Mouse (Mus musculus) fat pad, adult 2 months (tissue): Measurements from ENCODE around the gene Aldoc.

Experiments used
- DNase-seq: peaks from one replicate; pipeline ENCODE4 v3.0.0-alpha.2; 2011; ENCODE audit warnings: low read depth, low spot score; ENCODE audit errors: extremely low read depth

Aldoc gene

DNA sequence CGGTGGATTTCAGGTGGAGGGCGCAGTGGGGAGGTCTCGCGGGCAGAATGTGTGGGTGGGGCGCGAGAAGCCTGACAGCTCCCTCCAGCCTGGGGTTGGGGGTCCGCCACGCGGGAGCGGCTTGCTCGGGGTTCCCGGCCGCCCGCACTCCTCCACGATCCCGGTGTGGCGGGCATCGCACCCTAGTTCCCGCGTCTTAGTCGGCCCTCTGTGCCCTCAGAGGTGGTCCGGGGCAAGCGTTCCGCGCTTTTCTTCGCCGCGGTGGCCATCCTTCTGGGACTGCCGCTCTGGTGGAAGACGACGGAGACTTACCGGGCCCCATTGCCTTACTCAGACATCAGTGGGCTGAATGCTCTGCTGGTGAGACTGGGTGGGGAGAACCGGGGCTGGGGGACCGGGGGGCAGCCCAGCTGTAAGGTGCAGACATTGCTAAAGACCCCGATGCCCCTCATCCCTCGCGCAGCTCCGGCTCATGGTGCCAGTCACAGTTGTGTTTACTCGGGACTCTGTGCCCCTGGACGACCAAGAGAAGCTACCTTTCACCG, 5.8 kb downstream of the Aldoc start:
- DNase-seq, result no peak

DNA sequence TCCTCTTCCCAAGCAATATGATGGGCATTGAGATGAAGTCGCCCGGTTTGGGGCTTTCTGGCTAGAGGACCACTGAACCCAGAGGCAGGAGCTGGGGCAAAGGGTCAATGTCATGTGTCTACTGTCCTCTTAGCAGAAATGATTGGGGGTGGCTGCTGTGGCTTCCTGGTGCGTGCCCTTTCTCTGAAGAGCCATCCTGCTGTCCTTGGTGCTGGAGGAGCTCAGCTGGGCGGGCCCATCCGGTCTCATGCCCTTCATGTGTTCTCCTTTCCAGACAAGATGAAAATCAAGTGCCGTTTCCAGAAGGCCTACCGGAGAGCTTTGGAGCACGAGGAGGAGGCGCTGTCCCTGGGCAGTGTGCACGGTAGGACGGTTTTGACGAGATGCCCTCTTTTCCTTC, 9.9 kb downstream of the Aldoc start:
- no peak for DNase-seq

DNA sequence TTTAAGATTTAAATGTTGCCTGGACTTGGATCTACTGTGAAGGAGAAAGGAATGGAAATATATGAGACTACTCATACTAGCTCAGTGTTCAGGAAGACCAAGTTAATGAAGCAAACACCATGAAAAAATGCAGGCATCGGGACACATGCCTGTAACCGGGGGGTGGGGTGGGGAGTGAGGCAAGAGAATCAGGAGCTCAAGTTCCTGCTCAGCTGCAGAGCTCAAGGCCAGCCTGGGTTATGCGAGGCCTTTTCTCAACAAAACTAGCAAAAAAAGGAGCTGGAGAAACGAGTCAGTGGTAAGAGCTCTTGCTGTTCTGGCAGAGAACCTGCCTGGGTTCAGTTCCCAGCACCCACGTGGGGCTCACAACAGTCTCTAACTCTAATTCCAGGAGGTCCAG, 11.2 kb downstream of the Aldoc start:
- DNase-seq, result no peak

DNA sequence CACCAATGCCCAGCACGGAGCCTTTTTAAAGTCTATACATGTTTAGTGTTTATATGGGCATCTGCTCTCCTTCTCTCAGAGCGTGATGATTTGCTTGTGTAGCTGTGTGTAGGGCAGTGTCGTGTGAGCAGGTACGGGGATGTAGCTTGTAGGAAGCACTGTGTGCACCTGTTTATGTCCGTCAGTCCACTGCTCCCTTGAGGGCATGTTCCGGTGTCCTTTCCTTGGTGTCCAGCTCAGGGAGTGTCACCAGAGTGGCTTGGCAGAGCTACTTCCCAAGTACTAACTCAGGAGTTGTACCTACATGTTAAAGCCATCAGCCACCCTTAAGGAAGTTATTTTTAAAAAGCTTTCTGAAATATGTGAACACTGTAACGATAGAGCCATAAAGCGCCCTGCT, 14.3 kb downstream of the Aldoc start:
- DNase-seq, result no peak

DNA sequence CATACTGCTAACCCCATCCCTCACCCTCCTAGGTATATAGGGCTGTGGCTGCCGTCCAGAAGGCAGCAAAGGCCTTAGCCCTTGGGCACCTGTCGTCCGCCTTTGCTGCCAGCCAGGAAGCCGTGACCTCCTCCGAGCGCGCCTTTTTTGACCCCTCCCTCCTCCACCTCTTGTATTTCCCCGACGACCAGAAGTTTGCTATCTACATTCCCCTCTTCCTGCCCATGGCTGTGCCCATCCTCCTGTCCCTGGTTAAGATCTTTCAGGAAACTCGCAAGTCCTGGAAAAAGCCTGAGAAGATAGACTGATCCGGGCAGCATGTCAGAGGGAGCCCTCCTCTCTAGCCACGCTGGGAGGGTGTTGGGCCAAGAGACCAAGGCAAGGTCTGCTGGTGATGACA, 18.9 kb downstream of the Aldoc start:
- no peak for DNase-seq

DNA sequence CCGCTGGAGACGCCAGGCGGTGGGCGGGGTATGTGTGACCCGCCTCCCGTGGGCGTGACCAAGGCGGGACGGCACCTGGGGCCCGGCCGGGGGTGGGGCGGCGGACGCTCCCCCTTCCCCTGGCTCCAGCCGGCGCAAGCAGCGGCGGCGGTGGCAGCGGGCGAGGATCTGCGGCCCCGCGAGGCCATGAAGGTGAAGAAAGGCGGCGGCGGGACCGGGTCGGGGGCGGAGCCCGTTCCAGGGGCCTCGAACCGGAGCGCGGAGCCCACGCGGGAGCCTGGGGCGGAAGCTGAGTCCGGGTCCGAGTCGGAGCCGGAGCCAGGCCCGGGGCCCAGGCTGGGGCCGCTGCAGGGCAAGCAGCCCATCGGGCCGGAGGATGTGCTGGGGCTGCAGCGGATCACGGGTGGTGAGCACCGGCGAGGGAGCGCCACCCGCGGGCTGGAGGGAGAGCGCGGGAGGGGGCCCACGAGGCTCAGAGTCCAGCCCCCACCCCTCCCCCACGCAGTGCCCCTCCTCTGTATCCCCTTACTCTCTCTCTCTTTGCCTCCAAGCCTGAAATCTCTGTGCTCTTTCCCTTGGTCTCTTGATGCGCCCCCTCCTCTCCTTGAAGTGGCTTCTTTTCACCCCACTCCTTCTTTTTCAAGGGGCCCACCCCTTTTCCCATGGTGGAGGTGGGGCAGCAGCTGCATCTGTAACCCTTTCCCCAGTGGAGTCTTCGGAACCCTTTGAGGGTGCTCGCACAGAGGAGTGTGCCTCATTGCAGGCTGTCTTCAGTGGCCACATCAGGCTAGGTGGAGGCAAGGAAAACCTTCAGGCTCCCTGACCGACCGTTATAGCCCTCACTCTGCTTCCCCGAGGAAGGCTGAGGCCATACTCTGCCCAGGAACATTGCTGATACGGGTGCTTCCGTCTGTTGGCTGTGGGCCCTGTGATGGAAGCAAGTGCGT, 20.9 kb downstream of the Aldoc start, which contains the start of gene Unc119:
Gene Unc119, plus strand, starts transcription at position 102 of the 947 bp plus-strand sequence.
- DNase-seq, result no peak

DNA sequence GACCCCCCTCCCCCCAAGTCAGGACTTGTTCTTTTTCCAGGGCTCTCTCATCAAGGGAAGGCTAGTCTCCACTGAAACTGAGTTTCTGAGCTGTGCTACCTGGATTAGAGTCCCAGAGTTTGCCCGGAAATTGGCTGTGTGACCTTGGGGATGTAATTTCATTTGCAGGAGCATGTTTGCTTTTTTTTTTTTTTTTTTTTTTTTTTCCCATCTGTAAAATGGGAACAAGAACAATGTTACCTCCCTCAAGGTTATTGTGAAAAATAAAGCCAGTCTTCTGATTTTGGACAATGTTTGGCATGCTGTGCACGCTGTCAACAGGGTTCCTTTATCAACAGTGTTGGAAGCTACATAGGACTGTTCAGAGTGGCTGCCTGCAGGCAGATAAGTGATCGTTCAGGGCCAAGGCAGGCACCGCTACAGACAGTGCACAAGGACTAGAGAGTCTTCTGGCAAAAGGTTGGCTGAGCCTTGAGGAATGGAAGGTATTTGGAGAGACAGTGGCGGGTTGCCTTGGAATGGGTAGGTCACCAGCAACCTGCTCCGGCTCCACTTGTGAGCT, 21.6 kb downstream of the Aldoc start:
- no peak for DNase-seq

DNA sequence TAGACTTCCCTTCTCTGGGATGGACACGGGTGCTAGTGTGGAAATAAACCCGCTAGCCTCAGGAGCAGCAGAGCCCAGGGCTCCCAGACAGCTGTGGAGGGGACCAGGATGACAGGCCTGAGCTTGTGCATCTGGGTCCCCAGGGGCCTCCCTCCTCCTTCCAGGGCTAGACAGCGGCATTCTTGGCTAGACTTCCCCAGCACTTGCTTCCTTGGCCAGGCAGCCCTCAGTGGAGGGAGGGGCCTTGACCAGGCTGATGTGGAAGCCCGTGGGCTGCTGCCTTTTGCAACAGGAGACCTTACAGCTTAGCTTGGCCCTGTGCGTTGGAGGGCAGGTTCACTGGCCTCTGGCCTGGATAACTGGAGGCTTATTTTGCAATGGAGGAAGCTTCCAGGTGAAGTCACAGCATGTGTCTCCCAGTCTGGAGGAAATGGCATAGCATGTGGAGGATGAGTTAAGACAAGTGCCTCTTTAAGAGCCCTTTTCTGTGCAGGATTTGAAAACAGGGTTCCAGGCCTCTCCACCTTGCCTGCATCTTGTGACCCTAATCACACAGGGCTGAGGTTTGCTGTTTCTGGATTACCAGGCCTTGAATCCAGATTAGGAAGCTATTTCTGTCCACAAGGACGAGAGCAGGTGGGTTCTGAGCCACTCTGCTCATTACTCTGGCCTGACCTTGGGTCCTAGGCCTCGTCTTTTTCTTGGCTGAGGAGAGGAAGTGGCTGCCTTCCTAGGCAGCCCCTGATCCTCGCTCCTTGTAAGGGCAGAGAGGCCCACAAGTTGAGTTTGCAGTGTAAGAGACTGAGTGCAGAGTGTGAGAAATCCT, 22.3 kb downstream of the Aldoc start:
- peak; percentile 83 for DNase-seq

DNA sequence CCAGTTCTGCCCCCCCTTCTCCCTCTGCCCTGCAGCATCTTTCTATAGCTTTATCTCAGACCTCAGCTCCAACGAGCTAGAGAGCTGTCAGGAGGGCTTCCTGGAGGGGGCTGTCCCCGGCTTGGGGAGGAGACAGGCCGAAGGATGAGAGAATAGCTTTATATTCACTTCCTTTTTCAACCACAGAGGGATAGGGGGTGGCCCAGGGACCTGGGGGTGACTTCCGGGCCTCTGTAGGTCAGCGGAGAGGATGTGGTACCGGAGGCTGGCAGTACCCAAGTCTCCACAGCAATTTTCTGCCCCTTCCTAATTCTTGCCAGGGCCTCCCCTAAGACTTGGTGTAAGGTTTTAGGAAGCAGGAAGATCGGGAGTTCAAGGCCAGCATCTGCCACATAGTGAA, 23.0 kb downstream of the Aldoc start:
- DNase-seq, result no peak

DNA sequence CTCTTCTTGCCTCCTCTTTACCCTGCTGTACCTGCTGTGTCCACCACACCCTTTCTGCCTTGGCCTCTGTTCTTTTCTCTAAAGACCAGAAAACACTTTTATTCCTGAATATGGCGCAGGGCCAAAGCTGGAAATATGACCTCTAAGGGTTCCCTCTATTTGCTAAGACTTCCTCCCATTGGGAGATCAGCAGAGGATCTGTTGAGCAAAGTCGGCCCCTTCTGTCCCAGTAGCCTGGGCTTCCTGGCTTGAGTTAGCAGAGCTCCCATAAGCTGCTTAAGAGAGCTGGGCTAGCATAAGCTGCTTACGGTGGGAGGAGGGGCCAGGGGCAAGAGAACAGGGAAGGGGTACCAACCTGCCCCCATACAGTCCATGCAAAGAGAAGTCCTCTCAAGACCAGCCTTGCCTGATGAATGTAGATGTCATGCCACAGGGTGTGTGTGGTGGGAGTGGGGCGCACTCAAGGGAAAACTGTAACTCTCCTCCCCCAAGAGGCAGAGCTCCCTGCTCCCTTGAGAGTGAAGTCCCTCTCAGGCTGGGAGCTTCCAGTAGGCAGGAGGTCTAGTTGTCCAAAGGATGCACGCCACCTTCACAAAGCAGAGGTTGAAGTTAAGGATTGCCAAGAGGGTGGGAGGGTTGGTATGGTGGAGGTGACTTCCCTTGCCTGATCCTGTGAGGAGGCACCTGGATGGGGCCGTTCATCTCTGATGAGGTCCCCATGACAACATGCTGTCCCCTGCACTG, 23.7 kb downstream of the Aldoc start:
- no peak for DNase-seq

DNA sequence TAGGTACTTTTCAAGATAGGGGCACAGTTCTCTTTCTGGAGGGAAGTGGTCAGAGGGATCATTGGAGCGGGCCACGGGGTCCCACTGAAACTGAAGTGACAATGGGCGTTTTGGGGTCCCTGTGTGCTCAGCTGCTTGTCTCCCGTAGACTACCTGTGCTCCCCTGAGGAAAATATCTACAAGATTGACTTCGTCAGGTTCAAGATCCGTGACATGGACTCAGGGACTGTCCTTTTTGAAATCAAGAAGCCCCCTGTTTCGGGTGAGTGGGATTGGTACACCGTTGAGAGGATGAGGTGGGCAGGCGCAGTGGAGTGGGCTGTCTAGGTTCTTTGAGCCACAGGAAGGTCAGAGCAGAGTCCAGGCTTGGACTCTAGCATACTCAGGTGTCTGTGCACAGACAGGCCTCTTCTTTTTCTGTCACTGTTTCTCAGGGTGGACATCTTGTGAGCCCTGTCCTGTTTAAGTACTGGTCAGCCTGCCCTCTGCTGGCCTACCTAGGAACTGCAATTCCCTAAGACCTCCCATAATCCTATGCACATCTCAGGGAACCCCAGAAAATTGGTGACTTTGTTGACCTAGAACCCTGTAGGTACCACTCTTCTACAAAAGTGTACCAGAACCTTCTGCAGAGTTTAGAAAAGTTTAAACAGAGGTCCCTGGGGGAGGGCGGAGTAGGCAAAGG, 24.4 kb downstream of the Aldoc start:
- no peak for DNase-seq

DNA sequence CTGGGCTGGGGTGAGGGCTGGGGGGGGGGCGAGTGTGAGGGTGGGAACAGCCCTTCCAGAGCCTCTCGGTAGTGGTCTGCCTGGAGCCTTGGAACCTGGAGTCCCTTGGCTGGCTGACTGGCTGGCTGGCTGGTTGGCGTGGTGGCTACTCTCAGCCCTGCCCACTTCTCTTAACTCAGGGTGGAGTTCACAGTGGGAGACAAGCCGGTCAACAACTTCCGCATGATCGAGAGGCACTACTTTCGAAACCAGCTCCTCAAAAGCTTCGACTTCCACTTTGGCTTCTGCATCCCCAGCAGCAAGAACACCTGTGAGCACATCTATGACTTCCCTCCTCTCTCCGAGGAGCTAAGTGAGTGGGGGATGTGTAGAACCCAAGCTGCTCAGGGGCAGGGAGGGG, 25.1 kb downstream of the Aldoc start:
- DNase-seq, result no peak

DNA sequence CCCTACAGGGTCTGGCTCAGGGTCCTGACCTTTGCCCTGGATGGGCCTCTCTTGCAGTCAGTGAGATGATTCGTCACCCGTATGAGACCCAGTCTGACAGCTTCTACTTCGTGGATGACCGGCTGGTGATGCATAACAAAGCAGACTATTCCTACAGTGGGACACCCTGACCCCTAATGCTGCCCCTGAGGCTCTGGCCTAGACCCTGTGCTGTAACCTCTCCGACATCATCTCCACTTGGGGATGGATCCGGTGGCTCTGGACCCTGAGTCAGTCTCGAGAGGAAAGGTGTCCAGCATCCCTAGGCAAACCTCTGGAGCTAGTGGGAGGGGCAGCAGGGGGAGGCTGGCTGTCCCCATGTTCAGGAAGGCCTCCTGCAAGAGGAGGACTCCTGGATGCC, 25.7 kb downstream of the Aldoc start:
- no peak for DNase-seq

DNA sequence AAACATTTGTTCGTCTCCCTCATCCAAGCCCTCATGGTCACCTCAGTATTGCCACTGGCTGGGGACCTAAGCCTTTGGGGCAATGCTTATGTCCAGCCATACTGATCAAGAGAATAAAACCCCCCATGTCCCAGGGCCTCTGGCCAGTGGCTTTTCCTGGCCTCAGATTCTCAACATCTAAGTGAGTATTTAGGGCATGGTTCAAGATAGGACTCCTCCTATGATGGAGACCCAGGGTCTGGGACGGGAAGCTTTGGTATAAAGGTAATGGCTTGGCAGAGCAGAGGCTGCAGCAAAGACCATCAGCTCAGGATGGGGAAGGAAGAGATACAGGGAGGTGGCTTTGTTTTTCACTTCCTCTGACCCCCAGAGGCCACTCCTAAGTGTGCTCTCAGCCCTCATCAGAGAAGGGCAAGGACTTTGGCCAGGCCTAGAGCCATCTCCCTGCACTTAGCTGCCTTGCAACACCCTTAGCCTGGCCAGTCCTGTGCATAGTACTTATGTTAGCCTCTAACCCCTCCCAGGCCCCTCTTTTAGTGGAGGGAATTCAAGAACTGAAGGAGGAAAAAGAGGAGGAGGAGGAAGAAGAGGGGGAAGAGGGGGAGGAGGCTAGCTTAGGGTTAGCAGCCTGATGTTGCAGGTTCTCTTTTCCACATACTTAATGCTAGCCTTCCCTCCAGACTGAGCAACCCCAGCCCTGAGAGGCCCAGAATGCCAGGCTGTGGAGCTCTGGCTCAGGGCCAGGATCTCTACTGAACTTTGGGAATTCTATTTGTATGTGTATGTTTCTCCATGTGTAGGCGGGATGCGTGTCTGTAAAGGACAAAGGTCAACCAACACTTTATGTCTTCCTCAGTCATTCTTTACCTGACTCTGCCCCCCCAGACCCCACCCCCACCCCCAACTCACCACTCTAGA, 26.9 kb downstream of the Aldoc start:
- DNase-seq, result no peak

DNA sequence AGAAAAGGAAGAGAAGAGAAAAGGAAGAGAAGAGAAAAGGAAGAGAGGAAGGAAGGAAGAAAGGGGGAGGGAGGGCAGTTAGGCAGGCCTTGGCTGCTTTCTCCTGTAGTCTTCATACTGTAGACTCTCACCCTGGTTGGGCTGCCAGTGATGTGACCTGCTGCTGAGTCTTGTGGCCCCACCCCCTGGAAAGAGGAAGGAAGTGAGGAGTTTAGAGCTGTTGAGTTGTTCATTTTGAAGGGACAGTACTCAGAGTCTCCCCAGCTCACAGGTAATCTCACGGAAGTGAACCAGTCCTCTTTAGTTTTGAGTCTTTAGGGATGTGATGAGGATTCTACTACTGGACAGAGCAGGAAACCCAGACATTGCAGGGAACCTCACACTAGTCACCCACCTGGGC, 30.3 kb downstream of the Aldoc start:
- no peak for DNase-seq

DNA sequence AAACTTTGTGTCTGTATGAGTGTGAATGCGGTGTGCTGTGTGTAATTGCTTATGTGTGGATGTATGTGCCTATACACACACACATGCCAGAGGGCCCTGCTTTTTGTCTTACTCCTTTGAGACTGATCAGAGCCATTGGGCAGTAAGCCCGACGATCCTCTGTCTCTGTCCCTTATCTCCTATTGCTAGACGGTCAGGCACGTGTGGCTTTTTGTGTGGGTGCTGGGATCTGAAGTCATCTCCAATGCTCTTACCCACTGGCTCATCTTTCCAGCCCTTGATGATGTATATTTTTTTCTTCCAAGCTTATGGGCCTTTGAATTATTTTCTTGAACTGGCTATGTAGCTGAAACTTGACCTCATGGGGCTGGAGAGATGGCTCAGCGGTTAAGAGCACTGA, 32.1 kb downstream of the Aldoc start:
- DNase-seq, result no peak

DNA sequence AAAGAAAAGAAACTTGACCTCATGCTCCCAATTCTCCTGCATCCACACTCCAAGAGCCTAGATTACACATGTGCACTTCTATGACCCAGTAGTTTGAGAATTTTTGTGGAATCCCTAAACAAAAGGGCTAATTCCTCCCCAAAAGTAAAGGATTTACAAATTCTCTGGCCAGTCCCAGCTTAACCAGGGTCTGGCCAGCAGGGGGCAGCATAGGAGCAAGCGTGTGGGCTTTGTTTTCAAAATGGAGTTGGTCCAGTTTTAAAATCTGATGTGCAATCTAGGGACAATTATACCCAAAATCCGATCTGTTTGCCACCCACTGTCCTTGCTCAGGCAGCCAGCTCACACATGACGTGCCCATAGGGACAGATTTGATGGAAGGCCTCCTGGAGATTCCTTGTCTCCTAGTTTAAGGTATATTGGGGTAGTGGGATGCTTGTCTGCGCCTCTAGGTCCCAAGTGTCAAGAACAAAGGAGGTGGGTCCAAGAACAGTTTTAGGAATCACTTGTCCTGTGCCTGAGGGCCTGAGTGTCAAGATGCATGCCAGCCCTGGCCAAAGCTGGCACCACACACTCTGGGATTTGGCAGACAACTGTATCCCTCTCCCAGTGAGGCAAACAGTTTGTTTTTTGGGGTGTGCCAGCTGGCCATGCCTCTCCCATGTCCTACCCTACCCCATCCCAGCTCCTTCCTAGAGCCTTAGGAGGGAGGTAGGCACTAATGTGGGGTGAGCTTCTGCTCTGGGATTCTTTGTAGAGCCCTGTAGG, 32.9 kb downstream of the Aldoc start:
- no peak for DNase-seq

DNA sequence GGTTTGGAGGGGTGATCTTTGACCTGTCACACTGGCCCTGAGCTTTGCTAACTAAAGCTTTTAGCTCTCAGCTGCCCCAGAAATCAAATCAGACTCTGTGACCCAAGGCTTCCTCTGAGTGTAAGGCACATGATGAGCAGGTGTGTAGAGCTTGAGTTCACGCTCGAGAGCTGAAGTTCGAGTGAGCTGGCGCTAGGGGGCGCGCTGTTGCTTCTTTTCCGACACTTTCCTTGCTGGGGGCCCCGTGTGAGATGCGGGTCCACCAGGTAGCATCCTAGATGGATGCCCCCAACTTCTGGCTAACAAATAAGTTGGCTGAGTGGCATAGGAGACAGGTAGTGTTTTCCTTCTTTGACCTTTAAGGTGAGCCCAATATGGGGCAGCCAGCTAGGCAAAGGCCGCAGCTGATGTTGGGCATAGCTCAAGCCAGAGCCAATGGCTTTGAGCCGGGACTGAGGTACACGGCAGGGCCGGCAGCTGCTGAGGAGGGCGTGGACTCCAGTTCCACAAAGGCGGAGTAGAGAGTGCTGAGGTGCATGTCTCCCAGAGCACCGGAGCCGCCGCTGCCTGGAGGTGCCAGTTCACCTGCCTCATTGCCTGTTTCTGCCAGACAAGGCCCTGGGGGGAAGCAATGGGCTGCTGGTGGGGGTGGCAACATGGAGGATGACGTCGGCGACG, 35.7 kb downstream of the Aldoc start:
- DNase-seq, result no peak
